Mouse (Mus musculus) ES-E14 (cell line): Measurements from ENCODE around the gene Zcchc24.

Experiments used
- CHD2 ChIP-seq: IDR thresholded peaks from 2 replicates; pipeline ENCODE4 v1.6.1; 2014; ENCODE audit warnings: mild to moderate bottlenecking, low read depth, low read length, inconsistent platforms
- HCFC1 ChIP-seq: IDR thresholded peaks from 2 replicates; pipeline ENCODE4 v1.6.1; 2012; ENCODE audit warnings: low read length, inconsistent platforms, borderline replicate concordance; ENCODE audit not compliant: insufficient read depth
- MAFK ChIP-seq: IDR thresholded peaks from 2 replicates; pipeline ENCODE4 v1.6.1; 2014; ENCODE audit warnings: mild to moderate bottlenecking, low read depth, low read length, inconsistent platforms; ENCODE audit not compliant: insufficient read depth
- ZC3H11A ChIP-seq: IDR thresholded peaks from 2 replicates; pipeline ENCODE4 v1.6.1; 2012; ENCODE audit warnings: low read depth, mild to moderate bottlenecking, inconsistent platforms, low read length, borderline replicate concordance
- ZNF384 ChIP-seq: IDR thresholded peaks from 2 replicates; pipeline ENCODE4 v1.6.1; 2012; ENCODE audit warnings: low read depth, low read length, inconsistent platforms

- TF ChIP-seq ZC3H11A (0 out of 2 replicates have a peak, but pooled peaks have one; percentile 31), HCFC1 (no peak), MAFK (no peak), CHD2 (no peak), ZNF384 (no peak)
Measured at GRCm38 (mm10) chr14:25726226-25727148, 42.4 kb downstream of the Zcchc24 start.
